Mouse (Mus musculus): ENCODE measurements at regions not wholly inside any gene's neighbourhood (a gene's known extent, or its start where the extent isn't known, plus 50 kb on each side); places are given as distances from the start of the nearest gene placed in this dataset.

DNA sequence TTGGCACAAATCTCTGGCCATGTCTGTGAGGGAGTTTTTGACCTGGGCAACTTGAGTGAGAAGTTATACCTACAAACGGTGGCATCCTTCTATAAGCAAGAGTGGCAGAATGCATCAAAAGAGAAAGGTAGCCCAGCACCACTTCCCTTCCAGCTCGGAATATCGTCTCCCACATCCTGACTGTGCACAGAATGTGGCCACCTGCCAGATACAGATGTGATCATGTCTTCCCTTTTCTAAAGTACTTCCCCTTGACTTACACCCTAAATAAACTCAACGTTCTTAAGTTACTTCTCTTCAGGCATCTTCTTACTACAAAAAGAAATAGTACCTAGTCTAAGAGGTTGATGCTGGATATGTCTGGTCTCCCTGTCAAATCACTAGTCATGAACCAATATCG is 175.2 kb upstream of the 2610001J05Rik start:
- no peak for DNase-seq (ENCODE audit: low spot score)

DNA sequence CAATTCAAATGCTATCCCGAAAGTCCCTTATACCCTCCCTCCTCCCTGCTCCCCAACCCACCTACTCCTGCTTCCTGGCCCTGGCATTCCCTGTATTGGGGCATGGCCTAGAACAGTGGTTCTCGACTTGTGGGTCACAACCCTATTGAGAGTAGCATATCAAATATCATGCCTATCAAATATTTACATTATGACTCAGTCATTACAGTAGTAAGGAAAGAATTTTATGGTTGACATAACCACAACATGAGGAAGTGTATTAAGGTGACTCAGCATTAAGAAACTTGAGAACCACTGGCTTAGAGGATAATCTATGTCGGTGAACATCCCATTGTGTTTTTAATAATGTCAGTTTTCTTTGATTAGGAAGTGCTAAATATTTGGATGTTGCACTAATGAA is 173.3 kb upstream of the 2610001J05Rik start:
- DNase-seq (ENCODE audit: low spot score), result no peak

DNA sequence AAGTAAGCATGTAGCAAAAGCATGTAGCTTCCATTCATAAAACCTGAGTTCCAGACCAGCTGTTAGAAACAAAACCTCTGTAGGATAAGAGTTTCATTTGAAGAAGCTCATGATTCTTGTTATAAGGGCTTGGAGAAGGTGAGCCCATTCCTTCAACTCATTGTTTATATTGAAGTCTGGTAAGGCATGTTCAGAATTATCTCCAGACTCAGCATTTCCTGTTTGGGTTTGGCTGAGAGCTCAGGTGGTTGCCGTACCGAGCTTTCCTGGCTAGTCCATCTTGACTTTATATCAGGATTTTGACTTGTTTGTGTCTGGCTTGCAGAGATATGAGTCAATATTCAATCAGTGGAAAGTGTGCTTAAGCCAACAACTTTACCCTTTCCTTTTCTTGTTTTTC is 154.6 kb upstream of the 2610001J05Rik start:
- DNase-seq (ENCODE audit: low spot score), result no peak

DNA sequence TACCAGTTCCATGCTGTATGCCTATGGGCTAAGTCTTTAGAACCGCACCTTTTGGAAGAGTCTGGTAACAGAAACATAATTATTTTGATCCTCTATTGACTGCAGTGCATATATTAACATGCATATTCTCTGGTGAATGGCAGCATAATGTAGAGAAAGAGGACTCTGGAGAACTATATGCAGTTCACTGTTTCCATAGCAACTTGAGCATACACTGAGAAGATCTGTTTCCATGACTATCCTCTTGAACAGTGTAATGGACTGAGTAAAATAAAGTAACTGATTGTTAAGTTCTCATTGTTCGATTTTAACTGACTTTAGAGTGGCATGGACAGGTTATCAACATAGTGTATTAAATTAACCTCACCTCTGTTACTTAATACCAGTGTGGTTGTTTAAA is 147.6 kb upstream of the 2610001J05Rik start:
- DNase-seq (ENCODE audit: low spot score), result peak; percentile 5

DNA sequence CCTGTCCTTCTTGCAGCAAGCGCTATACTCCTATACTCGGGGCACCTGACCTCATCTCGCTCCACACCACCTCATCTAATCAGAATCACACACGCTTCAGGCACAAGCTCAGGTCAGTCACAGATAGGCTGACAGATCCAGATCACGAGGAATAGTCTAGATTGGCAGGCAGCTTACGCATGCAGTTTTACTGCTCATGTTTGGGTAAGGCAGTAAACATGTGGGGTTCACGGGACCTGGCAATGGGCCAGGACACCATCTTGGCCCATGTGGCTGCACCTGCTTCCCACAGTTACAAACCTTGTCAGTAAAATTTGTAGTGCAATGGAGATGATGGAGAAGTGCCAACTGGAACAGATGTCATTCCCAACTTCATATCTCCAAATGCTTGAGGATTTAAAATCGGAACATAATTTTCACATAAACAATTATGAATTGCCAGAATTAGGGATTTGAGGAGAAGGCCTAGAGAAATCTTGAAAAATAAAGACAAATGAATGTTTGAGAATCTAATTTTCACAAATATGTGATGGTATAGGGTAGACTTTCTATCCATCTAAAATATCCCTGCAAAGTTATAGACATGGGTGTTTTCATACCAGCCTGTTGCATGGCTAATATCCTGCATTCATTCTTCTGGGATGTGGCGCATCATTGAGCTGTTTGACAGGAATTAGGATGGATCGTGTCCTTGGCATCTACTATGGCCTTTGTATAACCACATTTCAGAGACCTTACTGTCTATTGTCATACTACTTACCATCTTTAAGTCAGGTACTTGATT is 111.5 kb upstream of the 2610001J05Rik start:
- DNase-seq (ENCODE audit: low spot score), result no peak

DNA sequence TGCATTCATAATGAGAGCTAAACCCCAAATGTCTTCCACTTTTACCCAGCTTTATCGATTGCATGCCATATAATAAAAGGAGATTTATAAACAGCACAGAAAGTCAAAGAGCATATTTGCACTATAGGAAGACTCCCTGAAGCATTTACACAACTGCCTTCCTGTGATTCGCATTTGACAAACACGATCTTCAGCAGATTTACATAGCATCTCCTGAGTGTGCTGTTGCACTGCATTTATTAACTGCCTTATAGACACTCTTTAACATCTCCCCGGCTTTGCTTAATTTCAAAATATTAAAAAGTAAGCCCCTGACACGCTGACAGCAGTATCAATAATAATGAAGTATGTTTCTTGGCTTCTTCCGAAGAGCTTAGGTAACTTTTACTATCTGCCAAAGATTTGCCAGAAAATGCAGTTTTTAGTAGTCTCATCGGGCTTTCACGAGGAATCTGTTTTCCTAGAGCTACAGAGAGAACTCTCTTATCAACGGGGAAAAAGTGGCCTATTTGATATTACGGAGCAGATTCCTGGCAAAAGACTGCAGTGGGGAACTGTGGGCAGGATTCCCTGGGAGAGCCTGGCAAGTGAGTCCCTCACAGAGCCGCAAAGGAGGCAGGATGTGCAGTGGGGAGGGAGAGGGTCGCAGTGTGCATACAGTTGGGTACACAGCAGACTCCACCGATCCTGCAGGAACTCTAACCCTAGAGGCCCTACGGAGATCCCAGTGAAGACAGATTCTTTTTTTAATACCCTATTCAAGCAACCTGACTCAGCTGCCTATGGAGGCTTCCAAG is 103.6 kb upstream of the 2610001J05Rik start:
- no peak for DNase-seq (ENCODE audit: low spot score)

DNA sequence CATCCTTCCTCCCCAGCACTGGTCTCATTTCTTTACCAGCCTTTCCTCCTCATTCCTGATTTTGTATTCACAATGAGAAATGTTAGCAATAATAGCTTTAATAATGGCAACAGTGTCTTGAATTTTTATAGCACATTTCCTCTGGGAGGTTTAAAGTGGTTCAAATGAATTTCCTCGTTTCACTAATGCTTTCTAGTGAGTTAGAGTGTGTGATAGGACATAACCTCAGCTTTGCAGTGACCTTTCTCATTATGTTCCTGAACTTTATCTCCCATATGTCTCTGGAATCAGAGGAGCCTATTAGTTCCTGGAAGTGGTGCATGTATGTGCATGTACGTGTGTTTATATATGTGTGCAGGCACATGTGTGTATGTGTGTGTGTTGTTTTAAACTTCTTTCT is 93.2 kb upstream of the 2610001J05Rik start:
- no peak for DNase-seq (ENCODE audit: low spot score)

DNA sequence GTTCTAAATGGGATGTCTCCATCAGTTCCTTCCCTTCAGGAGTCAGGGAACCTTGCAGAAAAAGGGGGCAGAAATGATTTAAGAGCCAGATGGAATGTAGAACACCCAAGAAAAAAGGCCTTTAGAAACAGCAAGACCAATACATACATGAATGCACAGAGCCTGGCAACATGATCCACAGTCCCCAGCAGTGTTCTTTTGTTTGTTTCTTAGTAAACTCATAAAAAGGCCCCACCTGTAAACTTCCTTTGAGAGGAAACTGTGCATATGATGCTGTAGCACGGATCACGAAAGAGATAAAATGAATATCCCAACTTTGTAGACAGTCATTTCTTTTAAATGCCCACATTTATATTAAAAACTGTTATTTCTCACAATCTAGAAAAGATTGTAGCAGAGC is 92.7 kb upstream of the 2610001J05Rik start:
- DNase-seq (ENCODE audit: low spot score), result peak; percentile 3

DNA sequence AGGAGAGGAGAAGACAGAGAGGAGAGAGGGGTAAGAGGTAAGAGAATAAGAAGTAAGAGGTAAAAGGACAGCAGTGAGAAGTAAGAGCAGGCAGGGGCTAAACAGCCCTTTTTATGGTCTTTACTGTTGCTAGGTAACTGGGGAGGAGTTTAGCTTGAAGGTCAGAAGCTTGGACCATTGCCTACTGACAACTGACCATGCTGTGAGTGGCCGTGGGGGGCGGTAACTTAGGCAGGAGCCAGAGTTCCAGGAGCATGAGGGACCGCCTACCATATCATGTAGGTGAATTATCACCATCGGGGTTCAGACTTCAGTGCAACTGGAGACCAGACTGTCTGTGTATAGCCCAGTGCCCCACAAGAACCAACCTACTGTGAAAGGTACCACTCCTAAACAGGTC is 78.3 kb upstream of the 2610001J05Rik start:
- no peak for DNase-seq (ENCODE audit: low spot score)

GRCm38 (mm10) chr6:13920809-13921760 is 49.8 kb upstream of the 2610001J05Rik start:
- no peak for DNase-seq (ENCODE audit: low spot score)
